Mouse (Mus musculus): ENCODE measurements around the gene Frmd4b. TPM values are rescaled to one million over a fixed set of nuclear protein-coding genes. Genes with fewer than 3 reads are reported as not detected.
A peak's percentile ranks its signal among the peaks of the same experiment; 100 is the strongest.
"Not testable (repeated sequence)": the region's sequence is repeated elsewhere in the genome, so short reads cannot be mapped to it uniquely, and the experiment has no call there.

The Frmd4b gene
- polyA plus RNA-seq, 1 experiment from 2014 or later, result 38.2 TPM

- ATAC-seq, result no peak
- Histone ChIP-seq H3K4me3 (ENCODE audit: low read depth, low read length) (no peak overlapping the region), H3K36me3 (ENCODE audit: control insufficient read depth, insufficient read depth, low read length) (no peaks in the 10 kb centered on the region), H3K4me2 (ENCODE audit: low read length) (peak overlapping the region; percentile 36), H3K9me3 (replicated peaks; ENCODE audit: control insufficient read depth, low read length) (no peaks in the 10 kb centered on the region), H3K9ac (ENCODE audit: low read length) (0 out of 2 replicates have a peak overlapping the region, but pooled peaks have one; percentile 35), H3K27me3 (replicated peaks; ENCODE audit: control insufficient read depth, insufficient read depth, low read length) (no peaks in the 10 kb centered on the region), H3K4me1 (ENCODE audit: control insufficient read depth, insufficient read depth, low read length) (peaks cover 35% of the 10 kb centered on the region), H3K27ac (ENCODE audit: low read depth, low read length) (peak overlapping the region; percentile 84)
- peak; percentile 16 for DNase-seq (ENCODE audit: low spot score)
- 26% methylated on average over 12 of the region's 12 CpGs for WGBS
Observed at GRCm38 (mm10) chr6:97394473-97395075, 222.8 kb downstream of the Frmd4b start.

GRCm38 (mm10) chr6:97392912-97393311 is 224.4 kb downstream of the Frmd4b start:
- H3K4me1 ChIP-seq (ENCODE audit: control insufficient read depth, insufficient read depth, low read length), result peaks cover 33% of the 10 kb centered on the region
- H3K9ac ChIP-seq (ENCODE audit: low read length), result no peak overlapping the region
- no peak overlapping the region for H3K4me3 ChIP-seq (ENCODE audit: low read depth, low read length)
- no peak overlapping the region for H3K27ac ChIP-seq (ENCODE audit: low read depth, low read length)
- WGBS, result 68% methylated on average over 3 of the region's 3 CpGs
- H3K27me3 ChIP-seq (replicated peaks; ENCODE audit: control insufficient read depth, insufficient read depth, low read length), result no peaks in the 10 kb centered on the region
- no peak for ATAC-seq
- no peaks in the 10 kb centered on the region for H3K36me3 ChIP-seq (ENCODE audit: control insufficient read depth, insufficient read depth, low read length)
- H3K9me3 ChIP-seq (replicated peaks; ENCODE audit: control insufficient read depth, low read length), result no peaks in the 10 kb centered on the region
- H3K4me2 ChIP-seq (ENCODE audit: low read length), result no peak overlapping the region
- no peak for DNase-seq (ENCODE audit: low spot score)

GRCm38 (mm10) chr6:97387388-97387787 is 230.0 kb downstream of the Frmd4b start:
- Histone ChIP-seq H3K4me2 (ENCODE audit: low read length) (no peak overlapping the region), H3K27me3 (replicated peaks; ENCODE audit: control insufficient read depth, insufficient read depth, low read length) (no peaks in the 10 kb centered on the region), H3K9ac (ENCODE audit: low read length) (no peak overlapping the region), H3K36me3 (ENCODE audit: control insufficient read depth, insufficient read depth, low read length) (no peaks in the 10 kb centered on the region), H3K27ac (ENCODE audit: low read depth, low read length) (no peak overlapping the region), H3K4me1 (ENCODE audit: control insufficient read depth, insufficient read depth, low read length) (no peaks in the 10 kb centered on the region), H3K9me3 (replicated peaks; ENCODE audit: control insufficient read depth, low read length) (no peaks in the 10 kb centered on the region), H3K4me3 (ENCODE audit: low read depth, low read length) (no peak overlapping the region)
- ATAC-seq, result no peak
- WGBS, result 86% methylated on average over 6 of the region's 6 CpGs
- DNase-seq (ENCODE audit: low spot score), result no peak

GRCm38 (mm10) chr6:97384918-97385317 is 232.4 kb downstream of the Frmd4b start:
- Histone ChIP-seq H3K4me2 (ENCODE audit: low read length) (no peak overlapping the region), H3K36me3 (ENCODE audit: control insufficient read depth, insufficient read depth, low read length) (no peaks in the 10 kb centered on the region), H3K4me1 (ENCODE audit: control insufficient read depth, insufficient read depth, low read length) (peaks cover 9% of the 10 kb centered on the region), H3K9me3 (replicated peaks; ENCODE audit: control insufficient read depth, low read length) (no peaks in the 10 kb centered on the region), H3K27me3 (replicated peaks; ENCODE audit: control insufficient read depth, insufficient read depth, low read length) (no peaks in the 10 kb centered on the region), H3K4me3 (ENCODE audit: low read depth, low read length) (no peak overlapping the region), H3K27ac (ENCODE audit: low read depth, low read length) (no peak overlapping the region), H3K9ac (ENCODE audit: low read length) (no peak overlapping the region)
- DNase-seq (ENCODE audit: low spot score) (no peak), ATAC-seq (no peak)
- WGBS, result 84% methylated on average over 5 of the region's 5 CpGs

DNA sequence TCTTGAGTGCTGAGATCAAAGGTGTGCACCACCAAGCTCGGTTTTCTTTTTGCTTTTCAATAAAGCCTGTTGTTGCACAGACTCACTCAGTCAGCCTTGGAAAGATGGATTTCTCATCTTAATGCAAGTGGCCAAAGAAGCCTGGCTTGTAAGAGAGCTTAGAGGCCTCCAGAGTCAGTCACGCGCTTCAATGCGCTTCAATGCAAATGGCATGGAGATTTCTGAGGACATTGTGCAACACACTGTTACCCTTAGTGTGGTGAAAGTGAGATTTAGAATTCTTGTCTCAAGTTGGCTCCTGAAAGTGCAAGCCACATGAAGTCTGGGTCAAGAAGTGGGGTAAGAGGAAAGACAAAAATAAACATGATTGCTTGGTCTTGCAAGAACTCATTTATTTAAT is 236.1 kb downstream of the Frmd4b start:
- H3K4me3 ChIP-seq (ENCODE audit: low read depth, low read length), result no peak overlapping the region
- no peaks in the 10 kb centered on the region for H3K36me3 ChIP-seq (ENCODE audit: control insufficient read depth, insufficient read depth, low read length)
- peaks cover 9% of the 10 kb centered on the region for H3K4me1 ChIP-seq (ENCODE audit: control insufficient read depth, insufficient read depth, low read length)
- 55% methylated on average over 4 of the region's 4 CpGs for WGBS
- H3K27me3 ChIP-seq (replicated peaks; ENCODE audit: control insufficient read depth, insufficient read depth, low read length), result no peaks in the 10 kb centered on the region
- no peak for DNase-seq (ENCODE audit: low spot score)
- no peak overlapping the region for H3K27ac ChIP-seq (ENCODE audit: low read depth, low read length)
- no peak for ATAC-seq
- H3K4me2 ChIP-seq (ENCODE audit: low read length), result no peak overlapping the region
- no peak overlapping the region for H3K9ac ChIP-seq (ENCODE audit: low read length)
- H3K9me3 ChIP-seq (replicated peaks; ENCODE audit: control insufficient read depth, low read length), result no peaks in the 10 kb centered on the region

GRCm38 (mm10) chr6:97370947-97371346 is 246.4 kb downstream of the Frmd4b start:
- Histone ChIP-seq H3K36me3 (ENCODE audit: control insufficient read depth, insufficient read depth, low read length) (no peaks in the 10 kb centered on the region), H3K27me3 (replicated peaks; ENCODE audit: control insufficient read depth, insufficient read depth, low read length) (no peaks in the 10 kb centered on the region), H3K27ac (ENCODE audit: low read depth, low read length) (no peak overlapping the region), H3K9ac (ENCODE audit: low read length) (no peak overlapping the region), H3K4me1 (ENCODE audit: control insufficient read depth, insufficient read depth, low read length) (no peaks in the 10 kb centered on the region), H3K9me3 (replicated peaks; ENCODE audit: control insufficient read depth, low read length) (no peaks in the 10 kb centered on the region), H3K4me3 (ENCODE audit: low read depth, low read length) (no peak overlapping the region), H3K4me2 (ENCODE audit: low read length) (no peak overlapping the region)
- DNase-seq (ENCODE audit: low spot score), result no peak
- 11% methylated on average over 2 of the region's 2 CpGs for WGBS
- no peak for ATAC-seq

- H3K4me2 ChIP-seq (ENCODE audit: low read length), result no peak overlapping the region
- no peak overlapping the region for H3K4me3 ChIP-seq (ENCODE audit: low read depth, low read length)
- WGBS, result 61% methylated on average over 1 of the region's 1 CpGs
- H3K36me3 ChIP-seq (ENCODE audit: control insufficient read depth, insufficient read depth, low read length), result no peaks in the 10 kb centered on the region
- no peak overlapping the region for H3K9ac ChIP-seq (ENCODE audit: low read length)
- H3K27me3 ChIP-seq (replicated peaks; ENCODE audit: control insufficient read depth, insufficient read depth, low read length), result no peaks in the 10 kb centered on the region
- ATAC-seq (no peak), DNase-seq (ENCODE audit: low spot score) (no peak)
- H3K9me3 ChIP-seq (replicated peaks; ENCODE audit: control insufficient read depth, low read length), result no peaks in the 10 kb centered on the region
- H3K4me1 ChIP-seq (ENCODE audit: control insufficient read depth, insufficient read depth, low read length), result no peaks in the 10 kb centered on the region
- no peak overlapping the region for H3K27ac ChIP-seq (ENCODE audit: low read depth, low read length)
Observed at GRCm38 (mm10) chr6:97370460-97370859, 246.9 kb downstream of the Frmd4b start.

- Histone ChIP-seq H3K27ac (ENCODE audit: low read depth, low read length) (no peak overlapping the region), H3K4me1 (ENCODE audit: control insufficient read depth, insufficient read depth, low read length) (no peaks in the 10 kb centered on the region), H3K36me3 (ENCODE audit: control insufficient read depth, insufficient read depth, low read length) (no peaks in the 10 kb centered on the region), H3K27me3 (replicated peaks; ENCODE audit: control insufficient read depth, insufficient read depth, low read length) (no peaks in the 10 kb centered on the region), H3K9ac (ENCODE audit: low read length) (no peak overlapping the region), H3K9me3 (replicated peaks; ENCODE audit: control insufficient read depth, low read length) (no peaks in the 10 kb centered on the region), H3K4me2 (ENCODE audit: low read length) (no peak overlapping the region), H3K4me3 (ENCODE audit: low read depth, low read length) (no peak overlapping the region)
- 92% methylated on average over 2 of the region's 2 CpGs for WGBS
- ATAC-seq (no peak), DNase-seq (ENCODE audit: low spot score) (no peak)
Observed at GRCm38 (mm10) chr6:97363846-97364245, 253.5 kb downstream of the Frmd4b start.

- ATAC-seq, result not testable (repeated sequence)
- WGBS, result 80% methylated on average over 2 of the region's 4 CpGs
Observed at GRCm38 (mm10) chr6:97357606-97358005, 259.7 kb downstream of the Frmd4b start.

More at GRCm38 (mm10) chr6:97357606-97358005, 259.7 kb downstream of the Frmd4b start:
- H3K36me3 ChIP-seq (ENCODE audit: control insufficient read depth, insufficient read depth, low read length); H3K27me3 ChIP-seq (replicated peaks; ENCODE audit: control insufficient read depth, insufficient read depth, low read length); H3K9ac ChIP-seq (ENCODE audit: low read length); H3K27ac ChIP-seq (ENCODE audit: low read depth, low read length); H3K4me3 ChIP-seq (ENCODE audit: low read depth, low read length); DNase-seq (ENCODE audit: low spot score); H3K4me2 ChIP-seq (ENCODE audit: low read length); H3K9me3 ChIP-seq (replicated peaks; ENCODE audit: control insufficient read depth, low read length): not testable (repeated sequence)
- peaks cover 22% of the 10 kb centered on the region for H3K4me1 ChIP-seq (ENCODE audit: control insufficient read depth, insufficient read depth, low read length)
